Mouse (Mus musculus): ENCODE measurements around the gene Dtx4. TPM values are rescaled to one million over a fixed set of nuclear protein-coding genes. Genes with fewer than 3 reads are reported as not detected.

Gene Dtx4
- polyA plus RNA-seq, 1 experiment from 2014 or later = 16.1 TPM

DNA sequence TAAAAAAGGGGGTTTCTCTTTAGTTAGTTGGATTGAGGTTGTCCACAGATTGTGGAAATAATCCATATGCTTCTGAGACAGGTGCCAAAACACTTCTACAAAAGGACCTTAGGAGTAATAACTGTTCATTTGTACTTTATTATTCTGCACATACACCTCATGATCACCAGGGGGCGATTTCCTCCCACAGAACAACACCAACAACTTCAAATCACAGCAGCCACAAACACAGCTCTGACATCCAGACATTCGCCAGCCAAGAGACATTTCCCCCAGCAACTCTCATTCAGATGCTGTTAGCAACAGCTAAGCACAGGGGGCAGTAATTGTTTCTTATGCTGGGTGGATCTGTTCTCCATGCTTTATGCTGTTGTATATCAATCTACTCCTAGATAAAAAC is 68.2 kb downstream of the Dtx4 start:
- Histone ChIP-seq H3K27me3 (no peaks in the 10 kb centered on the region), H3K4me3 (no peak overlapping the region), H3K4me2 (no peak overlapping the region), H3K36me3 (no peaks in the 10 kb centered on the region), H3K4me1 (no peaks in the 10 kb centered on the region), H3K9me3 (no peaks in the 10 kb centered on the region), H3K27ac (no peak overlapping the region), H3K9ac (no peak overlapping the region)
- ATAC-seq (ENCODE audit: borderline replicate concordance, extremely low read depth, low FRiP score, low TSS enrichment) = peak; percentile 69
- WGBS = 7% methylated on average over 2 of the region's 2 CpGs

DNA sequence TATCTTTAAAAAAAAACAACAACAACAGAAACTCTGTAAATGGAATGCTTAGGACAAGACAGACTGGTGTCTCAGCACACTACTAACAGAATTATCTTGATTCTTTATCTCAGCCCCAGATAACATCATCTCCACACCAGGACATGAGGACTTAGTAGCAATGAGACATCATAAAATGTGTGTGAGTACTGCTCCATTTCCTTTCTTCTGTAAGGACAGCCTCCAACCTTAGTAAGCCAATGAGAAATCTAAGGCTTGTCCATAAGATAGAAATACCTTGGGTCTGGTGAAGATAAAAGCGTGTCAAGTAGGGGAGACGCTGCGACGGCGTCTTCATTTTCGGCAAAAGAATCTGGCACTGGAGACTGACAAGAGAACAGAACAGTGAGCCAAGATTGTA is 73.6 kb downstream of the Dtx4 start, which contains the start of gene Pfpl:
Gene Pfpl, plus strand, starts transcription at position 301 of the 400 bp plus-strand sequence.
- no peak within 1 kb of the TSS for H3K27ac ChIP-seq
- H3K4me1 ChIP-seq = no peaks in the 10 kb centered on the region
- no peak within 1 kb of the TSS for H3K4me2 ChIP-seq
- H3K36me3 ChIP-seq = no peaks in the 10 kb centered on the region
- WGBS = 86% methylated on average over 6 of the region's 6 CpGs
- H3K9ac ChIP-seq = no peak within 1 kb of the TSS
- no peak within 1 kb of the TSS for H3K4me3 ChIP-seq
- no peaks in the 10 kb centered on the region for H3K9me3 ChIP-seq
- ATAC-seq (ENCODE audit: borderline replicate concordance, extremely low read depth, low FRiP score, low TSS enrichment) = no peak
- no peaks in the 10 kb centered on the region for H3K27me3 ChIP-seq

DNA sequence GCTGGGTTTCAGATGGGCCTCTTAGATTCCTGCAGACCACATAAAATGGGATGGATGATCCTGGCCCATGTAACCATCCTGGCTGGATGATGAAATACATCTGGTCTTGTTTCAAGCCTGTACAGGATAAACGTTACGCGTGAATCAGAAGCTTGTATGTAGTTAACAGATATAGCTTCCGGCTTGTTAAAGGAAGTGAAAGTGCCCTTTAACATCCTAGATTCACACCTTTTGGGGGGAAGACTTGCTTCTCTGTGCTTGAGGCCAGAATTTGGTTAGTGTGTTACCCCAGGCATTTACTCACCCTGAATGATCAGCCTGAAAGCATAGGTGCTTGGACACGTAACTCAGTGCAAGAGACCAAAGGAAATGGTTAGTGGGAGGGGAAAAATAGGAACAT is 74.2 kb downstream of the Dtx4 start:
- H3K27ac ChIP-seq = no peak overlapping the region
- no peak overlapping the region for H3K4me2 ChIP-seq
- no peaks in the 10 kb centered on the region for H3K4me1 ChIP-seq
- no peak overlapping the region for H3K9ac ChIP-seq
- H3K9me3 ChIP-seq = no peaks in the 10 kb centered on the region
- no peaks in the 10 kb centered on the region for H3K36me3 ChIP-seq
- no peak for ATAC-seq (ENCODE audit: borderline replicate concordance, extremely low read depth, low FRiP score, low TSS enrichment)
- 79% methylated on average over 5 of the region's 5 CpGs for WGBS
- no peak overlapping the region for H3K4me3 ChIP-seq
- H3K27me3 ChIP-seq = no peaks in the 10 kb centered on the region

DNA sequence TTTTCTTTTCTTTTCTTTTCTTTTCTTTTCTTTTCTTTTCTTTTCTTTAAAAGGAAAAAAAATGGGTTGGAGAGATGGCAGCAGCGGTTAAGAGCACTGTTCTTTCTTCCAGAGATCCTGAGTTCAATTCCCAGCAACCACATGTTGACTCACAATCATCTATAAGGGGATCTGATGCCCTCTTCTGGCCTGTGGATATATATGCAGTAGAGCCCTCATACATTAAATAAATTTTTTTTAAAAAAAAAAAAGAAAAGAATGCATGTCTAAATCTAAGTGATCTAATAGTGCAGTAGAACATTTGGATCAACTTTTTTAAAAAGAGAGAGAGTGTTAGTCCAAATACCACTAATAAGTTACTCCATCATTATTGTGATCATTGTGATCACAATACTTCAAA is 79.6 kb downstream of the Dtx4 start:
- ATAC-seq (ENCODE audit: borderline replicate concordance, extremely low read depth, low FRiP score, low TSS enrichment) = no peak
- no peaks in the 10 kb centered on the region for H3K4me1 ChIP-seq
- no peaks in the 10 kb centered on the region for H3K27me3 ChIP-seq
- no peak overlapping the region for H3K4me2 ChIP-seq
- no peak overlapping the region for H3K4me3 ChIP-seq
- no peak overlapping the region for H3K27ac ChIP-seq
- H3K36me3 ChIP-seq = no peaks in the 10 kb centered on the region
- no peak overlapping the region for H3K9ac ChIP-seq
- WGBS = 71% methylated on average over 1 of the region's 1 CpGs
- no peaks in the 10 kb centered on the region for H3K9me3 ChIP-seq

DNA sequence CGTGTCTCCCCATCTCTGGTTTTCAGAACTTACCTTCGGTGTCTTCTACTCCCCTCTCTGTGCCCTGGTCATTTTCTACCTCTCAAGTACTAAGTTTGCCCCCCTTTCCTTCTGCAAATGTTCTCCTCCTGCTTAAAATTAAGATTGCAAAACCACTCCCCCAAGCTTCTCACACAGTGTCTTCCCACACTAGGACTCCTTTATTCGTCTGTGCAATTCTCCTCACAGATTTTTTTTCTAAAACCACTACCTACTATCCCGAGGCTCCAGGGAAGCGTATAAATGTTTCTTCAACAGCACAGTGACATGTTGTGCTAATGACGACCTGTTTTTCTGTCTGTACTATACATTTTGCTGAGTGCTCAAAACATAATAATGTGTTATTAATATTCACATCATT is 80.7 kb downstream of the Dtx4 start:
- Histone ChIP-seq H3K27ac (no peak overlapping the region), H3K36me3 (no peaks in the 10 kb centered on the region), H3K4me2 (no peak overlapping the region), H3K4me3 (no peak overlapping the region), H3K4me1 (no peaks in the 10 kb centered on the region), H3K9me3 (no peaks in the 10 kb centered on the region), H3K9ac (no peak overlapping the region), H3K27me3 (no peaks in the 10 kb centered on the region)
- WGBS = 69% methylated on average over 6 of the region's 6 CpGs
- ATAC-seq (ENCODE audit: borderline replicate concordance, extremely low read depth, low FRiP score, low TSS enrichment) = no peak

DNA sequence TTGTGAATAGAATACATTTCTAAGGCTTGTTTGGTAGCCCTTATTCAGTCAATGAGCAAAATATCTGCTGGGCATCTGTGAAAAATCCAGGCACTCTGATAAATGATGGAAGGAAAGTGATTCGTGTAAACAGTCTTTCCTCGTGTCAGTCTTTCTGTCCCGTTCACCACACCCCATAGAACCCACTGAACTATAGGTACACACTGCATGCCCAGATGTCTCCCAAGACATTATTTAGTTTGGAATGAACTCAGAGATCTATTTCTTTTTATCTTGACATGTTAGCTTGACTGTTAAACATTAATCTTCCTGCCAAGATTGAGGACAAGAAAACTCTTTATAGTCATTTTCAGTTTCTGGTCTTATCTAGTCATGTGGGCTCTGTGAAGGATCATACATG is 82.9 kb downstream of the Dtx4 start:
- Histone ChIP-seq H3K4me2 (no peak overlapping the region), H3K27me3 (no peaks in the 10 kb centered on the region), H3K4me1 (no peaks in the 10 kb centered on the region), H3K36me3 (no peaks in the 10 kb centered on the region), H3K9ac (no peak overlapping the region), H3K4me3 (no peak overlapping the region), H3K27ac (no peak overlapping the region), H3K9me3 (no peaks in the 10 kb centered on the region)
- no peak for ATAC-seq (ENCODE audit: borderline replicate concordance, extremely low read depth, low FRiP score, low TSS enrichment)
- 32% methylated on average over 3 of the region's 3 CpGs for WGBS

DNA sequence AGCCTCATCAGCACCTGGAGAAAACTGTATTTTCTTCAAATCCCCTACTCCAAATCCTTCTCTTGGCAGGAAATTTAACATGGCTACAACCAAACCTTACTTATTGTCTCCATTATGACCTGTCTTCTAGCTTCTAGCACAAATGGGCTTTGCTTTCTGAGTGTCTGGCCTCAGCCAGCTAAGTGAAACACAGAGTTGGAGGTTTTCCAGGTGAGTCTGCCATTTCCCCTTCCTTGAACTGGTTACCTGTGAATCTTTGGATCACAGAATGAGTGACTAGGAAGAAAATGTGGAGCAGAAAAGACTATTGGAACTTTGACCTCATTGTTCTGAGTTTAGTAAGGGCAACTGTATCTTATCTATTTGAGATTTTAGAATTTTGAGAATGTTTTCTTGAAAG is 83.9 kb downstream of the Dtx4 start, which contains the start of gene Olfr1441:
Gene Olfr1441, plus strand, starts transcription at position 73 of the 400 bp plus-strand sequence.
- Histone ChIP-seq H3K4me2 (no peak within 1 kb of the TSS), H3K36me3 (no peaks in the 10 kb centered on the region), H3K27ac (no peak within 1 kb of the TSS), H3K9me3 (no peaks in the 10 kb centered on the region), H3K9ac (no peak within 1 kb of the TSS), H3K27me3 (no peaks in the 10 kb centered on the region), H3K4me1 (no peaks in the 10 kb centered on the region), H3K4me3 (no peak within 1 kb of the TSS)
- no peak for ATAC-seq (ENCODE audit: borderline replicate concordance, extremely low read depth, low FRiP score, low TSS enrichment)

Other genes starting within 250 kb of the Dtx4 start
- not detected in 2 replicates for gene Olfr235, start 240.4 kb downstream of the Dtx4 start, polyA plus RNA-seq (2015; fragmentation: Nextera tagmentation; extraction: Ambion mirVana)
- not detected in 2 replicates for gene Olfr1434, start 221.6 kb downstream of the Dtx4 start, polyA plus RNA-seq (2015; fragmentation: Nextera tagmentation; extraction: Ambion mirVana)
- gene Olfr1436, start 202.3 kb downstream of the Dtx4 start, polyA plus RNA-seq (2015; fragmentation: Nextera tagmentation; extraction: Ambion mirVana) = not detected in 2 replicates
- not detected in 2 replicates for gene Olfr1437, start 176.4 kb downstream of the Dtx4 start, polyA plus RNA-seq (2015; fragmentation: Nextera tagmentation; extraction: Ambion mirVana)
- not detected in 2 replicates for gene Olfr1438-ps1, start 165.5 kb downstream of the Dtx4 start, polyA plus RNA-seq (2015; fragmentation: Nextera tagmentation; extraction: Ambion mirVana)
- not detected in 2 replicates for gene Olfr1440, start 114.2 kb downstream of the Dtx4 start, polyA plus RNA-seq (2015; fragmentation: Nextera tagmentation; extraction: Ambion mirVana)
- gene Olfr1441, start 84.0 kb downstream of the Dtx4 start, polyA plus RNA-seq (2015; fragmentation: Nextera tagmentation; extraction: Ambion mirVana) = not detected in 2 replicates
- not detected in 2 replicates for gene Pfpl, start 73.5 kb downstream of the Dtx4 start, polyA plus RNA-seq (2015; fragmentation: Nextera tagmentation; extraction: Ambion mirVana)
- gene Mpeg1, start 40.7 kb downstream of the Dtx4 start, polyA plus RNA-seq (2015; fragmentation: Nextera tagmentation; extraction: Ambion mirVana) = 0.67 and 1.0 TPM in 2 replicates
- 32.0 TPM in 2 replicates for gene Fam111a, start 44.3 kb upstream of the Dtx4 start, polyA plus RNA-seq (2015; fragmentation: Nextera tagmentation; extraction: Ambion mirVana)
- gene Gm4952, start 98.5 kb upstream of the Dtx4 start, polyA plus RNA-seq (2015; fragmentation: Nextera tagmentation; extraction: Ambion mirVana) = 0.12 TPM in 1 of 2 replicates, not detected in the other
- gene Glyat, start 131.9 kb upstream of the Dtx4 start, polyA plus RNA-seq (2015; fragmentation: Nextera tagmentation; extraction: Ambion mirVana) = not detected in 2 replicates
- not detected in 2 replicates for gene Olfr1442, start 169.0 kb upstream of the Dtx4 start, polyA plus RNA-seq (2015; fragmentation: Nextera tagmentation; extraction: Ambion mirVana)
- not detected in 2 replicates for gene Olfr1443, start 176.7 kb upstream of the Dtx4 start, polyA plus RNA-seq (2015; fragmentation: Nextera tagmentation; extraction: Ambion mirVana)
- gene Keg1, start 194.3 kb upstream of the Dtx4 start, polyA plus RNA-seq (2015; fragmentation: Nextera tagmentation; extraction: Ambion mirVana) = 0.14 TPM in 1 of 2 replicates, not detected in the other